Mouse (Mus musculus) midbrain, postnatal 0 days (tissue): ENCODE results near the gene Fitm1. TPM values are rescaled to one million over a fixed set of nuclear protein-coding genes. Genes with fewer than 3 reads are reported as not detected.

Experiments
- ATAC-seq: fragments of 200-750 bp; cut with Nextera tagmentation; 2 replicates; pipeline ENCODE4 v1.8.0; 2017; ENCODE audit warnings: moderate number of reproducible peaks, mild to moderate bottlenecking, moderate TSS enrichment, moderate library complexity; ENCODE audit not compliant: low FRiP score
- DNase-seq: peaks from one replicate; pipeline ENCODE4 v3.0.0-alpha.2; 2015; ENCODE audit warnings: low spot score
- H3K27ac ChIP-seq: fragments of 300-500 bp; sonication (generic); 2 replicates; pipeline ENCODE4 v1.5.1; 2014; ENCODE audit warnings: low read depth, mild to moderate bottlenecking, low read length, mixed read lengths
- H3K27me3 ChIP-seq: fragments of 300-500 bp; sonication (generic); 2 replicates; pipeline ENCODE4 v1.6.1; 2014; ENCODE audit warnings: low read length, control low read depth, mixed read lengths; ENCODE audit not compliant: insufficient read depth
- H3K36me3 ChIP-seq: fragments of 300-500 bp; sonication (generic); 2 replicates; pipeline ENCODE4 v1.6.1; 2014; ENCODE audit warnings: low read length, control low read depth, mixed read lengths; ENCODE audit not compliant: insufficient read depth
- H3K4me1 ChIP-seq: fragments of 300-500 bp; sonication (generic); 2 replicates; pipeline ENCODE4 v1.6.1; 2014; ENCODE audit warnings: mild to moderate bottlenecking, control low read depth, antibody characterized with exemption, low read length, mixed read lengths; ENCODE audit not compliant: insufficient read depth
- H3K4me2 ChIP-seq: fragments of 300-500 bp; sonication (generic); 2 replicates; pipeline ENCODE4 v1.6.1; 2014; ENCODE audit warnings: low read depth, mild to moderate bottlenecking, low read length, mixed read lengths; ENCODE audit not compliant: poor library complexity, severe bottlenecking
- H3K4me3 ChIP-seq: fragments of 300-500 bp; sonication (generic); 2 replicates; pipeline ENCODE4 v1.5.1; 2014; ENCODE audit warnings: low read depth, mild to moderate bottlenecking, low read length, moderate library complexity
- H3K9ac ChIP-seq: fragments of 300-500 bp; sonication (generic); replicated peaks from 2 replicates; pipeline ENCODE4 v1.6.1; 2014; ENCODE audit warnings: mild to moderate bottlenecking, low read length, moderate library complexity, mixed read lengths; ENCODE audit not compliant: poor library complexity, severe bottlenecking
- H3K9me3 ChIP-seq: fragments of 300-500 bp; sonication (generic); 2 replicates; pipeline ENCODE4 v1.6.1; 2016; ENCODE audit warnings: low read length, control low read depth
- CTCF ChIP-seq: IDR thresholded peaks from 2 replicates; pipeline ENCODE4 v1.5.1; 2016; ENCODE audit warnings: antibody characterized with exemption, mild to moderate bottlenecking
- WGBS: fragments of 180-500 bp; shearing (Covaris S2); extraction: QIAGEN DNeasy Blood & Tissue Kit; methylation state at CpG from one replicate; pipeline ENCODE4 v1.1.7; 2014; 5-methylcytosine and 5-hydroxymethylcytosine counted together
- polyA plus RNA-seq: library from polyadenylated mRNA; unstranded; fragments of >200 nt; fragmentation: Nextera tagmentation; extraction: Ambion mirVana; gene quantifications from 2 replicates; pipeline ENCODE4 v1.2.1, GENCODE M21; 2015
- total RNA-seq: library from RNA; depleted of rRNA; stranded (reverse); fragments of >200 nt; gene quantifications from 2 replicates; pipeline ENCODE4 v1.2.3, GENCODE M21; 2014

Gene Fitm1
- total and polyA plus RNA-seq, 2 experiments from 2014 or later, result 0.16 to 0.33 TPM

DNA sequence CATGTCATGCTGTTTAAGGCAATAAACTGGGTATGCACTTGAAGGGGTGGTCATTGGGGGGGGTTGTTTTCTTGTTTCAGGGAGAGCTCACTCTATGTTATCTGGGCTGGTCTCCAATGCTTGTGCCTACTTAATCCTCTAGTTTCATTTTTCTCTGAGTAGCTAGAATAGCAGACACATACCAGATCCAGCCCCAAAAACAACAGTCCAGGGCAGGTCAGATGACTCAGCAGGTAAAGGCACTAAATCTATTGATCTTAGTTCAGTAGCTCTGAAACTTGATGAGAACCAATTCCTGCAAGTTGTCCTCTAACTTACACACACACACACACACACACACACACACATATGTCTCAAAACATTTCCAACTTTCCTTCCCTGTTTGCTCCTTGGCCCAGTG lies 3.7 kb upstream of the Fitm1 start:
- Histone ChIP-seq H3K36me3 (peaks cover 35% of the 10 kb centered on the region), H3K27ac (no peak overlapping the region), H3K4me1 (no peaks in the 10 kb centered on the region), H3K27me3 (no peaks in the 10 kb centered on the region), H3K9me3 (no peaks in the 10 kb centered on the region), H3K9ac (no peak overlapping the region), H3K4me3 (no peak overlapping the region), H3K4me2 (no peak overlapping the region)
- no peak for TF ChIP-seq CTCF
- no peak for ATAC-seq
- no peak for DNase-seq

DNA sequence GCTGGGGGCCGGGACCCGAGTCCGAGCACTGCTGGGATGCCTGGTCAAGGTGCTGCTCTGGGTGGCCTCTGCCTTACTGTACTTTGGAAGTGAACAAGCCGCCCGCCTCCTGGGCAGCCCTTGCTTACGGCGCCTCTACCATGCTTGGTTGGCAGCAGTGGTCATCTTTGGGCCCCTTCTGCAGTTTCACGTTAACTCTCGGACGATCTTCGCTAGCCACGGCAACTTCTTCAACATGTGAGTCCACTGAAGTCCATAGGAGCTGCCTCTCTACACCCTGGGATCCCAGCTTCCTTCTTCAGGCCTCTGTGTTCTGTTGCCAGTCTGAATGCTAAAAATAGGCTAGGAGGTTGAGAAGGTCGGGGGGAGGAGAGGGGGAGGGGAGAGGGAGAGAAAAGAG lies 294 bp downstream of the Fitm1 start:
- DNase-seq (no peak), ATAC-seq (no peak)
- Histone ChIP-seq H3K36me3 (peaks cover 4% of the 10 kb centered on the region; the same call in 1 of the 2 replicates), H3K4me1 (no peaks in the 10 kb centered on the region), H3K4me2 (no peak overlapping the region), H3K9me3 (no peaks in the 10 kb centered on the region), H3K9ac (no peak overlapping the region), H3K27me3 (no peaks in the 10 kb centered on the region), H3K27ac (no peak overlapping the region), H3K4me3 (no peak overlapping the region)
- no peak for TF ChIP-seq CTCF
- WGBS, result 84% methylated on average over 13 of the region's 13 CpGs

DNA sequence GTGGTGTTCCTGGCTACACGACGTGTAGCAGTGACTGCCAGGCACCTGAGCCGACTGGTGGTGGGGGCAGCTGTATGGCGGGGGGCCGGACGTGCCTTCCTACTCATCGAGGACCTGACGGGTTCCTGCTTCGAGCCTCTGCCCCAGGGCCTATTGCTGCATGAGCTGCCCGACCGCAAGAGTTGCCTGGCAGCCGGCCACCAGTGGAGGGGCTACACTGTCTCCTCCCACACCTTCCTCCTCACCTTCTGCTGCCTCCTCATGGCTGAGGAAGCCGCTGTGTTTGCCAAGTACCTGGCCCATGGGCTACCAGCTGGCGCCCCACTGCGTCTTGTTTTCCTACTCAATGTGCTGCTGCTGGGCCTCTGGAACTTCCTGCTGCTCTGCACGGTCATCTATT lies 959 bp downstream of the Fitm1 start:
- no peak overlapping the region for H3K9ac ChIP-seq
- TF ChIP-seq CTCF, result no peak
- H3K27me3 ChIP-seq, result no peaks in the 10 kb centered on the region
- no peak for DNase-seq
- H3K4me2 ChIP-seq, result no peak overlapping the region
- no peak overlapping the region for H3K4me3 ChIP-seq
- H3K9me3 ChIP-seq, result no peaks in the 10 kb centered on the region
- peaks cover 7% of the 10 kb centered on the region for H3K36me3 ChIP-seq
- WGBS, result 84% methylated on average over 16 of the region's 16 CpGs
- no peak for ATAC-seq
- no peak overlapping the region for H3K27ac ChIP-seq
- no peaks in the 10 kb centered on the region for H3K4me1 ChIP-seq

DNA sequence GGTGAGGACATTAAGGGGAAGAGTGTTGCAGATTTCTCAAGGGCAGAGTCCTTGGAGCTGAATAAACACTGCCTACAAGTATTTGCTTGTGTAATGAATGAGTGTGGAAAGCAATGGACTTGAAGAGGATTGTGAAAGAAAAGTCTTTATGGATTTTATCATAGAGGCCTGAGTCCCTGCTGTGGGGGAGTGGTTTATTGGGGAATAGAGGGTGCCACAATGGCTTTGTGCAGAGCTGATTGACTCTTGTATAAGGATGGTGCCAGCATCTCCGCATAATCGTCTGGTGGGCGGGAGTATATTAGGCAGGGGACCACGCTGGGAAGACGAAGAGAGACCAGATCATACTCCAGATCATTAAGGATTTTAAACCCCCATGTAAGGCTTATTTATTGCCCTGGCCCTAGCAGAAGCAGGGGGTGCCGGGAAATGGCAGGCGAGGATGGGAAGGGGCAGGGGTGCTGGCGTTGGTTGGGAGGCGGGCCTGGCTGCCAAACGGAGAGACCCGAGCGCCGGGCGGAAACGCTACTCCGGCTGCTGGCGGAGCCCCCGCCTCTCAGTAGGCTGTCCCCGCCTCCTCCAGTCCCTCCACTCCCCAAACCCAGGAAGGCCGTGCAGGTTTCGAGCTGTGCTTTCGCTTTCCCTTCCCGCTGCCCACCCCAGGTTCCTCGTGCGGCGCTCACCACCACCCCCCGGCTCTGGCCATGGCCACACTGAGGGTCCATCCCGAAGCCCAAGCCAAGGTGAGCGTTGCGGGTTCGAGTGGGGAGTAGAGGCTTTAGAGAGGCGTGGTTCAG lies 2.7 kb downstream of the Fitm1 start, which contains the start of gene Psme1:
Gene Psme1 (plus strand): TSS at position 253 of the 797 bp plus-strand sequence.
- DNase-seq (peak; percentile 92), ATAC-seq (peak; percentile 89)
- no peaks in the 10 kb centered on the region for H3K9me3 ChIP-seq
- H3K9ac ChIP-seq, result peak within 1 kb of the TSS; percentile 72
- H3K4me1 ChIP-seq, result no peaks in the 10 kb centered on the region
- peaks cover 13% of the 10 kb centered on the region for H3K36me3 ChIP-seq
- H3K27me3 ChIP-seq, result no peaks in the 10 kb centered on the region
- WGBS, result under 1% methylated on average over 28 of the region's 32 CpGs
- TF ChIP-seq CTCF, result no peak
- H3K4me2 ChIP-seq, result peak within 1 kb of the TSS; percentile 64
- H3K27ac ChIP-seq, result peak within 1 kb of the TSS; percentile 77
- peak within 1 kb of the TSS; percentile 48 for H3K4me3 ChIP-seq

DNA sequence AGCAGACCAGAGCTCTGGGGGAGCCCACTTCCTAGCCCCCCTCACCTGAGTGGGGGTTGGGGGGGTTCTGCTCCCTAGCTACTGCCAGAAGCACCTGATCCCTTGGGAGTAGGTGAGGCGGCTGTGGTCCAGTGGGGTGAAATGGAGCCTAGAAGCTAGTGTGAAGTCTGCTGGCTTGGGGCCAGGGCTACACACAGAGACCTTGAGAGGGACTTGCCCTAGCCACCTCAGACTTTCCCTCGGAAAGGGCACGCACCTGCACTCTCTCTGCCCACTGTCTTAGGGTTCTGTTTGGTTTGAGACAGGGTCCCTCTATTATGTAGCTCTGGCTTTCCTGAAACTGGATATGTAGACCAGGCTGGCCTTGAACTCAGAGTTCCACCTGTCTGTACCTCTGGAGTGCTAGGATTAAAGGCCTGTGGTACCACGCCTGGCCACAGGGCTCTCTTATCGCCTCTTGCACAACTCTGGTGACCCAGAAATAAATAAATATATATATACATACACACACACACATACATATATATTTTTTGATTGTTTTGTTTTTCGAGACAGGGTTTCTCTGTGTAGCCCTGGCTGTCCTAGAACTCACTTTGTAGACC lies 3.4 kb downstream of the Fitm1 start:
- ATAC-seq, result peak; percentile 17

More for the DNA sequence above, 3.4 kb downstream of the Fitm1 start:
- no peak for TF ChIP-seq CTCF
- Histone ChIP-seq H3K4me2 (peak overlapping the region; percentile 64), H3K9ac (peak overlapping the region; percentile 72), H3K4me3 (peak overlapping the region; percentile 48), H3K27ac (peak overlapping the region; percentile 77), H3K27me3 (no peaks in the 10 kb centered on the region), H3K36me3 (peaks cover 13% of the 10 kb centered on the region), H3K9me3 (no peaks in the 10 kb centered on the region), H3K4me1 (no peaks in the 10 kb centered on the region)
- whole genome bisulfite sequencing, result 29% methylated on average over 6 of the region's 6 CpGs
- peak; percentile 58 for DNase-seq
